Mouse (Mus musculus): Measurements from ENCODE around the gene Odf3l2. TPM values are rescaled to one million over a fixed set of nuclear protein-coding genes. Genes with fewer than 3 reads are reported as not detected.

Gene Odf3l2
- polyA plus RNA-seq, 1 experiment from 2014 or later: not detected

DNA sequence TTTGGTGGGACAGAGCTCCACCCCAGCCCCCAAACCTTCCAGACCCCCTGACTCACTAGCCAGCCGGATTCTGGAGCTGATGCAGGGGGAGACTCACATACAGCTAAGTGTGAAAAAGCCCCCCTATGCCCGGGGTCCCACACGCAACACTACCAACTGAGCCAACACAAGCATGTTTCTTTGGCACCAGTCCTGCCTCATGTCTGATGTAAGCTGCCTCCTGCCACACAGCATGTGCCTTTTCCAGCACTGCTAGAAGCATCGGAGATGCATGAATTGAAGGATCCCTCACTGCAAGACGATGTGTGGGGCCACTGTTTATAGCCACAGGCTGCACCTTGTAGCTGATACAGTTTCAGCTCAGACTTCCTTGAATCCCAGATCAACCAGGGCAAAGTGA is 17.2 kb downstream of the Odf3l2 start:
- Histone ChIP-seq H3K36me3 (ENCODE audit: control insufficient read depth, insufficient read depth, low read length) (no peaks in the 10 kb centered on the region), H3K9me3 (ENCODE audit: control insufficient read depth, low read length) (no peaks in the 10 kb centered on the region), H3K4me2 (replicated peaks; ENCODE audit: low read depth) (no peak overlapping the region), H3K4me3 (ENCODE audit: low read depth, low read length) (no peak overlapping the region), H3K27ac (replicated peaks) (no peak overlapping the region), H3K27me3 (ENCODE audit: control insufficient read depth, insufficient read depth, low read length) (no peaks in the 10 kb centered on the region), H3K9ac (ENCODE audit: low read length) (no peak overlapping the region), H3K4me1 (replicated peaks; ENCODE audit: control insufficient read depth, insufficient read depth) (no peaks in the 10 kb centered on the region)
- TF ChIP-seq EP300 (optimal IDR thresholded peaks at IDR 0.05) (no peak), CTCF (IDR thresholded peaks at IDR 0.05; ENCODE audit: low read depth) (no peak)
- 87% methylated on average over 5 of the region's 5 CpGs for WGBS
- no peak for DNase-seq (ENCODE audit: low spot score)
- no peak for ATAC-seq (ENCODE audit: low FRiP score, low TSS enrichment)

DNA sequence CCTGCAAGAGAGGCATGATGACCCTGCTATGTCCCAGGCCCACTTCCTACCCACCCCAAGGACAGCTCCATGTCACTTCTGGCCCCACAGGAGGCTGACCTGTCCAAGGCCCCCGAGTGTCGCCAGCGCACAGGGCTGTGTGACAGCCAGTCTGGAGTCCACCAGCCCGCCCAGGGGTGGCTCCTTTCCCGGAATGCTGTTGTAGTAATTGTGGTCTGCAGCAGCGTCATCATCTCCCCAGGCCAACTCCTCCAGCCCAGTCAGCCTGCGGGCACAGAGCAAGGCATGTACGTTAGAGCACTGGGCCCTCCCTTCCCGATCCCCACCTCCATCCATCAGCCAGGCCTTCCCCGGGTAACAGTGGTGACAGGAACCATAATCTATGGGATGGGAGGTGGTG is 19.4 kb downstream of the Odf3l2 start:
- H3K36me3 ChIP-seq (ENCODE audit: control insufficient read depth, insufficient read depth, low read length): no peaks in the 10 kb centered on the region
- no peak overlapping the region for H3K9ac ChIP-seq (ENCODE audit: low read length)
- H3K9me3 ChIP-seq (ENCODE audit: control insufficient read depth, low read length): no peaks in the 10 kb centered on the region
- DNase-seq (ENCODE audit: low spot score): no peak
- TF ChIP-seq EP300 (optimal IDR thresholded peaks at IDR 0.05): no peak
- no peak for TF ChIP-seq CTCF (IDR thresholded peaks at IDR 0.05; ENCODE audit: low read depth)
- H3K4me1 ChIP-seq (replicated peaks; ENCODE audit: control insufficient read depth, insufficient read depth): no peaks in the 10 kb centered on the region
- no peak overlapping the region for H3K27ac ChIP-seq (replicated peaks)
- no peak for ATAC-seq (ENCODE audit: low FRiP score, low TSS enrichment)
- WGBS: 86% methylated on average over 10 of the region's 10 CpGs
- no peak overlapping the region for H3K4me2 ChIP-seq (replicated peaks; ENCODE audit: low read depth)
- no peak overlapping the region for H3K4me3 ChIP-seq (ENCODE audit: low read depth, low read length)
- no peaks in the 10 kb centered on the region for H3K27me3 ChIP-seq (ENCODE audit: control insufficient read depth, insufficient read depth, low read length)

DNA sequence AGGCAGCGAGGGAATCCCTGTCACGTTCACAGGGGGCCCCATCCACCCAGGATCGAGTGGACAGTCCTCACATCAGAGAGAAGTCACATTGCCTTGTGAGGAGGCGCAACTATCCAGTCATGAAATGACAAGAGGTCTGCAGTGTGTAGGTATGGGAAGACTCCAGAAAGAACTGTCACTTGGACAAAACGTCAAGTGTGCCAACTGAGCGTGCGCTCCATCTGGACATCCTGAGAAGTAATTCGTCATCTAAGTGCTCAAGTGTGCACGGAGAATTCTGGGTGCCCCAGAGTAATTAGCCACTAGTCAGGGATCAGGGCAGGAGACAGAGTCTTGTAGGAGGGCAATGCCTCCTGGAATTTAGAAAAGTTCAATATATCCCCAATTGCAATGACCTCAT is 20.1 kb downstream of the Odf3l2 start:
- no peak for ATAC-seq (ENCODE audit: low FRiP score, low TSS enrichment)
- H3K27ac ChIP-seq (replicated peaks): no peak overlapping the region
- no peaks in the 10 kb centered on the region for H3K4me1 ChIP-seq (replicated peaks; ENCODE audit: control insufficient read depth, insufficient read depth)

DNA sequence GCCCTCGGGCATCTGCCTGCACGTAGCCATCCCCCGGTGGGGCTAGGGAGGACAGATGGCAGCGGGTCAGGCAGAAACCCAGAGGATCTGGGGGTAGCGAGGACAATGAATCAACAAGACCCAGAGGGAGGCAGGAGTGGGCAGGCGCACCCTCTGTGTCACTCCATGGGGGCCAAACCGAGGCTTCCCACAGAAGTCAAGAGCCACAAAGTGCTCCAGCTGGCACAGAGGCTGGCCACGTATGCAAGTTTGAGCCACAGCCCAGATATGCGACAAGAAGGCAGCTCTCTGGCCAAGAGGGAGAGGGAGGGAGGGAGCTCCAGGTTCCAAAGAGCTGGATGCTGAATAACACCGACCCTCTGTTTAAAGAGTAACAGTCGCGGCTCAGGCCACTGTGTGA is 21.6 kb downstream of the Odf3l2 start:
- no peaks in the 10 kb centered on the region for H3K4me1 ChIP-seq (replicated peaks; ENCODE audit: control insufficient read depth, insufficient read depth)
- DNase-seq (ENCODE audit: low spot score) (no peak), ATAC-seq (ENCODE audit: low FRiP score, low TSS enrichment) (no peak)
- no peak overlapping the region for H3K27ac ChIP-seq (replicated peaks)
- H3K9ac ChIP-seq (ENCODE audit: low read length): no peak overlapping the region
- H3K36me3 ChIP-seq (ENCODE audit: control insufficient read depth, insufficient read depth, low read length): no peaks in the 10 kb centered on the region
- no peaks in the 10 kb centered on the region for H3K9me3 ChIP-seq (ENCODE audit: control insufficient read depth, low read length)
- H3K4me2 ChIP-seq (replicated peaks; ENCODE audit: low read depth): no peak overlapping the region
- TF ChIP-seq CTCF (IDR thresholded peaks at IDR 0.05; ENCODE audit: low read depth) (no peak), EP300 (optimal IDR thresholded peaks at IDR 0.05) (no peak)
- no peaks in the 10 kb centered on the region for H3K27me3 ChIP-seq (ENCODE audit: control insufficient read depth, insufficient read depth, low read length)
- WGBS: 72% methylated on average over 12 of the region's 12 CpGs
- no peak overlapping the region for H3K4me3 ChIP-seq (ENCODE audit: low read depth, low read length)

More for the DNA sequence above, 20.1 kb downstream of the Odf3l2 start:
- no peak overlapping the region for H3K4me3 ChIP-seq (ENCODE audit: low read depth, low read length)
- H3K36me3 ChIP-seq (ENCODE audit: control insufficient read depth, insufficient read depth, low read length): no peaks in the 10 kb centered on the region
- 80% methylated on average over 9 of the region's 9 CpGs for WGBS
- H3K4me2 ChIP-seq (replicated peaks; ENCODE audit: low read depth): no peak overlapping the region
- TF ChIP-seq CTCF (IDR thresholded peaks at IDR 0.05; ENCODE audit: low read depth) (no peak), EP300 (optimal IDR thresholded peaks at IDR 0.05) (no peak)
- H3K9me3 ChIP-seq (ENCODE audit: control insufficient read depth, low read length): no peaks in the 10 kb centered on the region
- H3K27me3 ChIP-seq (ENCODE audit: control insufficient read depth, insufficient read depth, low read length): no peaks in the 10 kb centered on the region
- no peak overlapping the region for H3K9ac ChIP-seq (ENCODE audit: low read length)
- DNase-seq (ENCODE audit: low spot score): no peak

DNA sequence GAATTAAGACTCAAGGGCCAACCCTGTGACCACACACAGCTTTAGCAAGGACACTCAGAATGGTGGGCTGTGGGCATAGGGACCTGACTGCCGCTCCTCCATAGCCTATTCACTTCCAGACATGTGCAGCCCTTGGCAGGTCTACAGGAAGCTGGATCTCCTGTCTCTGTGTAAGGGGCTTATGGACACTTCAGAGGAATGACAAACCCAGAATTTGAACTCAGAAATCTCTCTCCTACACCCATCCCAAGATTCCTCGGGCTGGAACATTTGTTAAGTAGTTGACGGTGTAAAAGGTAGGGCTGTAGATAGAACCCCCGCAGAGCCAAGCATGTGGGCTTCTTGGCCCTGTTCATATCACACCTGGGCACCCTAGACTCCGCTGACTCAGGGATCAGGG is 29.2 kb downstream of the Odf3l2 start:
- Histone ChIP-seq H3K9me3 (ENCODE audit: control insufficient read depth, low read length) (no peaks in the 10 kb centered on the region), H3K36me3 (ENCODE audit: control insufficient read depth, insufficient read depth, low read length) (no peaks in the 10 kb centered on the region), H3K9ac (ENCODE audit: low read length) (no peak overlapping the region), H3K4me3 (ENCODE audit: low read depth, low read length) (no peak overlapping the region), H3K4me1 (replicated peaks; ENCODE audit: control insufficient read depth, insufficient read depth) (peaks cover 3% of the 10 kb centered on the region; the same call in 1 of the 2 replicates), H3K4me2 (replicated peaks; ENCODE audit: low read depth) (no peak overlapping the region), H3K27ac (replicated peaks) (no peak overlapping the region), H3K27me3 (ENCODE audit: control insufficient read depth, insufficient read depth, low read length) (peaks cover 8% of the 10 kb centered on the region; the same call in 1 of the 2 replicates)
- no peak for TF ChIP-seq CTCF (IDR thresholded peaks at IDR 0.05; ENCODE audit: low read depth)
- no peak for TF ChIP-seq EP300 (optimal IDR thresholded peaks at IDR 0.05)
- ATAC-seq (ENCODE audit: low FRiP score, low TSS enrichment): no peak
- no peak for DNase-seq (ENCODE audit: low spot score)
- 92% methylated on average over 5 of the region's 5 CpGs for WGBS

DNA sequence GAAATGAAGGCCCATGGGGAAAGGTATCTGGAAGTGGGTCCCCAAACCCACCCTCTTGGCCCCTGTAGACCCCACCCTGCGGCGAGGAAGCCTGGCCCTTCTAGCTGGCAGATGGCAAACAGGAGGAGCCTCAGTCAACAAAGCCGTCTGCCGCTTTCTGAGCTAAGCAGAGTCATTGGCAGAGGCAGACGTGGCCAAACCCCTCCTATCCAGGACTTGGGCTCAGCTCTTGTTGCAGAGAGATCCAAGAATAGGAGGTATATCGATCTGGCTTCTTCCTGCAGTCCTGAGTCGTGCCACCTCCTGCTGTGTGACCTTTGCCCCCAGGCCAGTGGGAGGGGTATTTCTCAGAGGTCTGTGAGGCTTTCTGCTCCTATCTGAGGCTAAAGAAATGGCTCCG is 29.7 kb downstream of the Odf3l2 start:
- no peak overlapping the region for H3K27ac ChIP-seq (replicated peaks)
- H3K4me3 ChIP-seq (ENCODE audit: low read depth, low read length): no peak overlapping the region
- DNase-seq (ENCODE audit: low spot score): peak; percentile 46

More for the DNA sequence above, 29.7 kb downstream of the Odf3l2 start:
- H3K4me2 ChIP-seq (replicated peaks; ENCODE audit: low read depth): no peak overlapping the region
- ATAC-seq (ENCODE audit: low FRiP score, low TSS enrichment): no peak
- H3K4me1 ChIP-seq (replicated peaks; ENCODE audit: control insufficient read depth, insufficient read depth): peaks cover 3% of the 10 kb centered on the region; the same call in 1 of the 2 replicates
- peaks cover 8% of the 10 kb centered on the region; the same call in 1 of the 2 replicates for H3K27me3 ChIP-seq (ENCODE audit: control insufficient read depth, insufficient read depth, low read length)
- H3K9ac ChIP-seq (ENCODE audit: low read length): no peak overlapping the region
- no peaks in the 10 kb centered on the region for H3K36me3 ChIP-seq (ENCODE audit: control insufficient read depth, insufficient read depth, low read length)
- no peak for TF ChIP-seq EP300 (optimal IDR thresholded peaks at IDR 0.05)
- no peak for TF ChIP-seq CTCF (IDR thresholded peaks at IDR 0.05; ENCODE audit: low read depth)
- 10% methylated on average over 8 of the region's 8 CpGs for WGBS
- no peaks in the 10 kb centered on the region for H3K9me3 ChIP-seq (ENCODE audit: control insufficient read depth, low read length)
